Mouse (Mus musculus): ENCODE data around the gene Gng7. TPM values are rescaled to one million over a fixed set of nuclear protein-coding genes. Genes with fewer than 3 reads are reported as not detected.
A peak's percentile ranks its signal among the peaks of the same experiment; 100 is the strongest.

The Gng7 gene
- polyA plus RNA-seq, 1 experiment = 1.9 TPM

DNA sequence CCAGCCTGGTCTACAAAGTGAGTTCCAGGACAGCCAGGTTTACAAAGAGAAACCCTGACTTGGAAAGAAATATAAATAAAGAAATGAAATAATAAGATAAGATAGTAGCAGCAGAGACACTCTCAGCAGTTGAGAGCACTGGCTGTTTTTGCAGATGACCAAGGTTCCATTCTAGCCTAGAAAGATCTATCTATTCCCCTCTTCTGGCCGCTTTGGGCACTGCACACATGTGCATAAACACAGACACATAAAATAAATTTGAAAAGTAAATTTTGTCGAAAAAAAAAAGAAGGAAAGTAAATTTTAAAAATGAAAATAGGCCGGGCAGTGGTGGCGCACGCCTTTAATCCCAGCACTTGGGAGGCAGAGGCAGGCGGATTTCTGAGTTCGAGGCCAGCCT is 21.5 kb upstream of the Gng7 start:
- peak; percentile 14 for DNase-seq
- H3K27me3 ChIP-seq (replicated peaks; ENCODE audit: control insufficient read depth, insufficient read depth, low read length) = no peaks in the 10 kb centered on the region
- H3K4me3 ChIP-seq (ENCODE audit: insufficient read depth, low read depth, low read length) = no peak overlapping the region
- H3K4me1 ChIP-seq (ENCODE audit: control insufficient read depth, insufficient read depth, low read length) = no peaks in the 10 kb centered on the region; the same call in 1 of the 2 replicates
- TF ChIP-seq CTCF (conservative IDR thresholded peaks at IDR 0.05; ENCODE audit: insufficient read depth, insufficient read length, low read depth, low read length) = no peak
- no peak overlapping the region for H3K27ac ChIP-seq (ENCODE audit: insufficient read depth, low read depth, low read length)
- WGBS = 72% methylated on average over 7 of the region's 7 CpGs
- no peaks in the 10 kb centered on the region for H3K36me3 ChIP-seq (ENCODE audit: control insufficient read depth, insufficient read depth, low read length)

DNA sequence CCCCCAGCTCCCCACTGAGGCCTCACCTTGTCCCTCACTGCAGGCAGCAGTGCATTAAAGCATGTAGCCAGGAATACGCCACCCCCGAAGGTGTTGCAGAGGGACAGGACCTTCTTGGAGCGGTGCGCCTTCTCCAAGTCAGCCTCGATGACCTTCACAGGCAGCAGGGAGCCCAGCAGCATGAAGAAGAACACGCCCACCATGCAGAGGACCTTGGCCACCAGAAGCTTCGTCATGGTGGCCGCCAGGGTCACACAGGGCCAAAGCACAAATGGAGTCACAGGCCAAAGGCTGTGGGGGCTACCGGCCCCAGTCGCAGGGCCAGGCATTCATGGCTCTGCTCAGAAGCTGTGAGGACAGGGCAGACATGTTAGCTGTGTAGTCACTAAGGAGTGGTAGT is 18.8 kb upstream of the Gng7 start:
- no peak for TF ChIP-seq POLR2A (IDR thresholded peaks at IDR 0.05; ENCODE audit: low read depth, low read length)
- no peak for TF ChIP-seq CTCF (conservative IDR thresholded peaks at IDR 0.05; ENCODE audit: insufficient read depth, insufficient read length, low read depth, low read length)
- H3K4me1 ChIP-seq (ENCODE audit: control insufficient read depth, insufficient read depth, low read length) = no peaks in the 10 kb centered on the region
- no peak overlapping the region for H3K27ac ChIP-seq (ENCODE audit: insufficient read depth, low read depth, low read length)
- WGBS = 75% methylated on average over 10 of the region's 10 CpGs
- H3K36me3 ChIP-seq (ENCODE audit: control insufficient read depth, insufficient read depth, low read length) = no peaks in the 10 kb centered on the region
- no peaks in the 10 kb centered on the region for H3K27me3 ChIP-seq (replicated peaks; ENCODE audit: control insufficient read depth, insufficient read depth, low read length)
- DNase-seq = no peak
- no peak overlapping the region for H3K4me3 ChIP-seq (ENCODE audit: insufficient read depth, low read depth, low read length)

DNA sequence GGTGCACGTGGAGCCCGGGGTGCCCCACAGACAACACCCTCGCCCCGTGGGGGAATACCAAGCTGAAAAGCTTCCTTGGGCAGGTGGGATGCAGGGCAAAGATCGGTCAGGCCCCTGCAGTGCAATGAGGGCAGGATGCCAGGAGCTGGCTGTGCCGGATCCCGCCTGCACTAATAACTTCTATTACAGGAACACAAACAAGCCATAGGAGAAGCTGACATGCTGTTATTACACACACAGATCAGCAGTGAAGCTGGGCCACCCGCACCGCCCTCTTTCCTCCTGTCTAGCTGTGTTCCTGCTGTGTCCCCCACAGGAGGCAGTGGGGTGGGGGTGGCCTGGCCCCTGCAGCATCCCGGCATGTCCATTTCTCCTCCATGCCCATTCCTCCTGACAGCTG is 14.3 kb upstream of the Gng7 start:
- 63% methylated on average over 10 of the region's 10 CpGs for WGBS
- no peak for DNase-seq
- no peaks in the 10 kb centered on the region for H3K36me3 ChIP-seq (ENCODE audit: control insufficient read depth, insufficient read depth, low read length)
- no peaks in the 10 kb centered on the region for H3K4me1 ChIP-seq (ENCODE audit: control insufficient read depth, insufficient read depth, low read length)
- no peak overlapping the region for H3K4me3 ChIP-seq (ENCODE audit: insufficient read depth, low read depth, low read length)
- H3K27me3 ChIP-seq (replicated peaks; ENCODE audit: control insufficient read depth, insufficient read depth, low read length) = no peaks in the 10 kb centered on the region; the same call in 1 of the 2 replicates
- no peak for TF ChIP-seq POLR2A (IDR thresholded peaks at IDR 0.05; ENCODE audit: low read depth, low read length)
- no peak overlapping the region for H3K27ac ChIP-seq (ENCODE audit: insufficient read depth, low read depth, low read length)

- TF ChIP-seq POLR2A (IDR thresholded peaks at IDR 0.05; ENCODE audit: low read depth, low read length) (no peak), CTCF (conservative IDR thresholded peaks at IDR 0.05; ENCODE audit: insufficient read depth, insufficient read length, low read depth, low read length) (no peak)
- DNase-seq = no peak
Measured at GRCm38 (mm10) chr10:81028219-81028618, 13.5 kb upstream of the Gng7 start.

DNA sequence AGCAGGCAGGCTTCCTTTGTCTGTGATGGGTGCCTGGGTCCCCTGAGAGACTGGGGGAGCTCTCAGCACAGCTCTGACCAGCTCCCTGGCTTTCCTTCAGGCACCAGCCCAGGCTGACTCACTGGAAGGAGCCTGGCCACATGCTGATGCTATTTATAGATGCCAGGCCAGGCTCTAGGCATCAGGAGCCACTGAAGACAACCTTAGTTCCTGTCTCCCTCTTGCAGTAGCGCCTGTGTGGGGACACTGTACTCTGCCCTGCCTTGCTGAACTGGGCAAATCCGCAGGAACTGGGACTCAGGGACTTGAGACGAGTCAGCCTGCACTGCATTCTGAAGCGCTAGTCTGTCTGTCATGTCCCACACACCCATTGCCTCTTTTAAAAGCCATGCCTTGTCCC is 12.6 kb upstream of the Gng7 start:
- no peaks in the 10 kb centered on the region for H3K4me1 ChIP-seq (ENCODE audit: control insufficient read depth, insufficient read depth, low read length)
- H3K27me3 ChIP-seq (replicated peaks; ENCODE audit: control insufficient read depth, insufficient read depth, low read length) = no peaks in the 10 kb centered on the region; the same call in 1 of the 2 replicates
- no peak overlapping the region for H3K4me3 ChIP-seq (ENCODE audit: insufficient read depth, low read depth, low read length)
- no peak for TF ChIP-seq CTCF (conservative IDR thresholded peaks at IDR 0.05; ENCODE audit: insufficient read depth, insufficient read length, low read depth, low read length)
- no peak for TF ChIP-seq POLR2A (IDR thresholded peaks at IDR 0.05; ENCODE audit: low read depth, low read length)
- WGBS = 55% methylated on average over 4 of the region's 4 CpGs
- no peak overlapping the region for H3K27ac ChIP-seq (ENCODE audit: insufficient read depth, low read depth, low read length)
- H3K36me3 ChIP-seq (ENCODE audit: control insufficient read depth, insufficient read depth, low read length) = no peaks in the 10 kb centered on the region
- no peak for DNase-seq

More at GRCm38 (mm10) chr10:81028219-81028618, 13.5 kb upstream of the Gng7 start:
- H3K4me3 ChIP-seq (ENCODE audit: insufficient read depth, low read depth, low read length) = no peak overlapping the region
- no peaks in the 10 kb centered on the region for H3K36me3 ChIP-seq (ENCODE audit: control insufficient read depth, insufficient read depth, low read length)
- no peak overlapping the region for H3K27ac ChIP-seq (ENCODE audit: insufficient read depth, low read depth, low read length)
- H3K4me1 ChIP-seq (ENCODE audit: control insufficient read depth, insufficient read depth, low read length) = no peaks in the 10 kb centered on the region
- H3K27me3 ChIP-seq (replicated peaks; ENCODE audit: control insufficient read depth, insufficient read depth, low read length) = no peaks in the 10 kb centered on the region; the same call in 1 of the 2 replicates

GRCm38 (mm10) chr10:81026857-81027256 is 12.1 kb upstream of the Gng7 start:
- Histone ChIP-seq H3K4me3 (ENCODE audit: insufficient read depth, low read depth, low read length) (no peak overlapping the region), H3K36me3 (ENCODE audit: control insufficient read depth, insufficient read depth, low read length) (no peaks in the 10 kb centered on the region), H3K27me3 (replicated peaks; ENCODE audit: control insufficient read depth, insufficient read depth, low read length) (no peaks in the 10 kb centered on the region; the same call in 1 of the 2 replicates), H3K27ac (ENCODE audit: insufficient read depth, low read depth, low read length) (no peak overlapping the region), H3K4me1 (ENCODE audit: control insufficient read depth, insufficient read depth, low read length) (no peaks in the 10 kb centered on the region)
- WGBS = 95% methylated on average over 5 of the region's 5 CpGs
- no peak for DNase-seq
- TF ChIP-seq POLR2A (IDR thresholded peaks at IDR 0.05; ENCODE audit: low read depth, low read length) (no peak), CTCF (conservative IDR thresholded peaks at IDR 0.05; ENCODE audit: insufficient read depth, insufficient read length, low read depth, low read length) (no peak)

DNA sequence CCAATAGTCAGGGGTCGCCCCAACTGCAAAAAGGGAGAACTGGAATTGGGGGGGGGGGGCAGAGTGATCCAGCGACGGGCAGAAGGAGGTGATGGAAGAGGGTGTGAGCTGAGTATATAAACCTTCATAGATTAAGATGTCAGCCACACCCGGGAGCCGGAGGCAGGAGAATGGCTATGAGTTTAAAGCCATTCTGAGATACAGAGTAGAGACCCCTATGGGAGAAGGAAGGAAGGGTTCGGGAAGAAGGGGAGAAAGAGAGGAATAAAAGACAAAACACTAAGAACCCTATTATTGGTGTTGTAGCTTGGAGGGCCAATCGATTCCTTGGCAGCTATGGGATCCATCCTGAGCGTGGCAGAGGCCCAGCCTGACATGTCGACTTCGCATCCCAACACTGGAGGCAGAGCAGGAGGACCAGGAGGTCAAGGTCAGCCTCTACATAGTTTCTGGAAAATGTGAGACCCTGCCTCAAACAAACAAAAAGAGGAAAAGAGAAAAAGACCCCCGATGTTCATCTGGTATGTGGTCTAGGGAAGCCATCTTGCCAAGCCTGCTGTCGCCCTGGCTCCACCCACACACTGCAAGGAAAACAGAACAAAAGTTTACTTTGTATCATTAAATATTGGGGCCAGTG is 11.0 kb upstream of the Gng7 start, which contains the start of gene Diras1:
Diras1 (minus strand) TSS at position 24 of the 637 bp plus-strand sequence.
- Histone ChIP-seq H3K4me1 (ENCODE audit: control insufficient read depth, insufficient read depth, low read length) (no peaks in the 10 kb centered on the region), H3K27ac (ENCODE audit: insufficient read depth, low read depth, low read length) (no peak within 1 kb of the TSS), H3K4me3 (ENCODE audit: insufficient read depth, low read depth, low read length) (no peak within 1 kb of the TSS), H3K27me3 (replicated peaks; ENCODE audit: control insufficient read depth, insufficient read depth, low read length) (no peaks in the 10 kb centered on the region; the same call in 1 of the 2 replicates), H3K36me3 (ENCODE audit: control insufficient read depth, insufficient read depth, low read length) (no peaks in the 10 kb centered on the region)
- no peak for DNase-seq
- TF ChIP-seq POLR2A (IDR thresholded peaks at IDR 0.05; ENCODE audit: low read depth, low read length) = no peak
- TF ChIP-seq CTCF (conservative IDR thresholded peaks at IDR 0.05; ENCODE audit: insufficient read depth, insufficient read length, low read depth, low read length) = no peak
- WGBS = 49% methylated on average over 12 of the region's 12 CpGs

All from kidney, adult 2 months (tissue).